Mouse (Mus musculus) lung, postnatal 0 days (tissue): ENCODE results near the gene Rbms2. TPM values are rescaled to one million over a fixed set of nuclear protein-coding genes. Genes with fewer than 3 reads are reported as not detected.
A peak's percentile ranks its signal among the peaks of the same experiment; 100 is the strongest.

Experiments
- ATAC-seq: fragments of 200-750 bp; cut with Nextera tagmentation; 2 replicates; pipeline ENCODE4 v1.8.0; 2017; ENCODE audit warnings: moderate library complexity
- DNase-seq: peaks from one replicate; pipeline ENCODE4 v3.0.0-alpha.2; 2016; ENCODE audit warnings: low spot score
- H3K27ac ChIP-seq: fragments of 300-500 bp; sonication (generic); 2 replicates; pipeline ENCODE4 v1.5.1; 2014; ENCODE audit warnings: antibody characterized with exemption, mild to moderate bottlenecking, low read length, mixed read lengths
- H3K27me3 ChIP-seq: fragments of 300-500 bp; sonication (generic); replicated peaks from 2 replicates; pipeline ENCODE4 v1.6.1; 2014; ENCODE audit warnings: low read length, mixed read lengths; ENCODE audit not compliant: insufficient read depth
- H3K36me3 ChIP-seq: fragments of 300-500 bp; sonication (generic); 2 replicates; pipeline ENCODE4 v1.6.1; 2014; ENCODE audit warnings: low read length, mixed read lengths; ENCODE audit not compliant: insufficient read depth
- H3K4me1 ChIP-seq: fragments of 300-500 bp; sonication (generic); 2 replicates; pipeline ENCODE4 v1.6.1; 2014; ENCODE audit warnings: antibody characterized with exemption, low read depth, low read length, mixed read lengths; ENCODE audit not compliant: insufficient read depth
- H3K4me2 ChIP-seq: fragments of 300-500 bp; sonication (generic); replicated peaks from 2 replicates; pipeline ENCODE4 v1.6.1; 2014; ENCODE audit warnings: low read depth, mild to moderate bottlenecking, low read length, moderate library complexity, mixed read lengths
- H3K4me3 ChIP-seq: fragments of 300-500 bp; sonication (generic); 2 replicates; pipeline ENCODE4 v1.5.1; 2014; ENCODE audit warnings: low read depth, low read length
- H3K9ac ChIP-seq: fragments of 300-500 bp; sonication (generic); replicated peaks from 2 replicates; pipeline ENCODE4 v1.6.1; 2014; ENCODE audit warnings: low read depth, mild to moderate bottlenecking
- H3K9me3 ChIP-seq: fragments of 300-500 bp; sonication (generic); 2 replicates; pipeline ENCODE4 v1.6.1; 2016; ENCODE audit warnings: low read length, mixed read lengths
- CTCF ChIP-seq: IDR thresholded peaks from 2 replicates; pipeline ENCODE4 v1.5.1; 2016; ENCODE audit warnings: antibody characterized with exemption, mild to moderate bottlenecking
- EP300 ChIP-seq: IDR thresholded peaks from 2 replicates; pipeline ENCODE4 v1.6.1; 2016; ENCODE audit warnings: antibody characterized with exemption, mild to moderate bottlenecking, control low read depth
- WGBS: fragments of 180-500 bp; shearing (Covaris S2); extraction: QIAGEN DNeasy Blood & Tissue Kit; methylation state at CpG from one replicate; pipeline ENCODE4 v1.1.7; 2014; 5-methylcytosine and 5-hydroxymethylcytosine counted together
- microRNA counts: library from miRNA; unstranded; fragments of <30 nt; microRNA quantifications from one replicate; lab custom pipeline; 2015
- microRNA-seq: library from miRNA; unstranded; fragments of <30 nt; microRNA quantifications from one replicate; pipeline ENCODE4, GENCODE M21; 2016
- polyA plus RNA-seq: library from polyadenylated mRNA; unstranded; fragments of >200 nt; fragmentation: Nextera tagmentation; extraction: Ambion mirVana; gene quantifications from 2 replicates; pipeline ENCODE4 v1.2.1, GENCODE M21; 2015

Rbms2 gene
- polyA plus RNA-seq, 1 experiment from 2014 or later = 28.3 TPM

GRCm38 (mm10) chr10:128086391-128086790 is 93.7 kb downstream of the Rbms2 start:
- no peak overlapping the region for H3K4me2 ChIP-seq
- H3K4me1 ChIP-seq = peaks cover 11% of the 10 kb centered on the region
- DNase-seq = peak; percentile 65
- H3K9me3 ChIP-seq = no peaks in the 10 kb centered on the region
- H3K36me3 ChIP-seq = peaks cover 47% of the 10 kb centered on the region
- no peak for ATAC-seq
- WGBS = 70% methylated on average over 6 of the region's 6 CpGs
- H3K4me3 ChIP-seq = no peak overlapping the region
- no peak overlapping the region for H3K9ac ChIP-seq
- H3K27ac ChIP-seq = no peak overlapping the region
- H3K27me3 ChIP-seq = no peaks in the 10 kb centered on the region
- TF ChIP-seq EP300 (no peak), CTCF (peak; percentile 75)

- no peaks in the 10 kb centered on the region for H3K9me3 ChIP-seq
- H3K27me3 ChIP-seq = no peaks in the 10 kb centered on the region
- peaks cover 36% of the 10 kb centered on the region for H3K36me3 ChIP-seq
- peak overlapping the region; percentile 96 for H3K4me3 ChIP-seq
- no peak for ATAC-seq
- peak overlapping the region; percentile 83 for H3K27ac ChIP-seq
- TF ChIP-seq EP300 (no peak), CTCF (no peak)
- peak overlapping the region; percentile 87 for H3K4me2 ChIP-seq
- 0% methylated on average over 3 of the region's 3 CpGs for WGBS
- peak; percentile 29 for DNase-seq
- H3K9ac ChIP-seq = peak overlapping the region; percentile 95
- H3K4me1 ChIP-seq = peaks cover 11% of the 10 kb centered on the region
Measured at GRCm38 (mm10) chr10:128084160-128084559, 95.9 kb downstream of the Rbms2 start.

DNA sequence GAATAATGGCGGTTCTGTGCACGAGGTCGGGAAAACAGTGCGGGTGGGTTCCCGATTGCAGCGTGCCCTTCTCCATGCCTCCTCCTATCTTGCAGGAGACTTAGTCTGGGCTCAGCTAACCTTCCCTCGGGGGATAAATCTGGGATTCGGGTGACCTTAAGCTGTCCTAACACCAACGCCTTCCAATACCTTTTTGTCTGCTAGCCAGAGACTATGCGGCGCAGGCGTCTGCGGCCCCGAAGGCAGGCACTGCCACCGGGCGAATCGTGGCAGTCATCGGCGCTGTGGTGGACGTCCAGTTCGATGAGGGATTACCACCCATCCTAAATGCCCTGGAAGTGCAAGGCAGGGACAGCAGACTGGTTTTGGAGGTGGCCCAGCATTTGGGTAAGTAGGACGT is 96.4 kb downstream of the Rbms2 start:
- H3K27me3 ChIP-seq = no peaks in the 10 kb centered on the region
- DNase-seq (no peak), ATAC-seq (0 out of 2 replicates have a peak, but pooled peaks have one; percentile 1)
- no peaks in the 10 kb centered on the region for H3K9me3 ChIP-seq
- WGBS = 0% methylated on average over 22 of the region's 22 CpGs
- peaks cover 31% of the 10 kb centered on the region for H3K36me3 ChIP-seq
- H3K4me2 ChIP-seq = peak overlapping the region; percentile 87
- H3K4me1 ChIP-seq = peaks cover 11% of the 10 kb centered on the region
- peak overlapping the region; percentile 96 for H3K4me3 ChIP-seq
- H3K27ac ChIP-seq = peak overlapping the region; percentile 83
- TF ChIP-seq EP300 = no peak
- TF ChIP-seq CTCF = no peak
- H3K9ac ChIP-seq = peak overlapping the region; percentile 95

- peak; percentile 99 for TF ChIP-seq EP300
- no peak for TF ChIP-seq CTCF
- Histone ChIP-seq H3K36me3 (peaks cover 24% of the 10 kb centered on the region), H3K27me3 (no peaks in the 10 kb centered on the region), H3K4me3 (peak within 1 kb of the TSS; percentile 96), H3K4me1 (peaks cover 11% of the 10 kb centered on the region), H3K27ac (peak within 1 kb of the TSS; percentile 83), H3K9me3 (no peaks in the 10 kb centered on the region), H3K9ac (peak within 1 kb of the TSS; percentile 95), H3K4me2 (peak within 1 kb of the TSS; percentile 87)
- WGBS = under 1% methylated on average over 34 of the region's 34 CpGs
- DNase-seq = peak; percentile 99
- peak; percentile 99 for ATAC-seq
Measured at GRCm38 (mm10) chr10:128082880-128083421, 97.1 kb downstream of the Rbms2 start, which contains the start of gene Atp5b. Gene Atp5b, plus strand, starts transcription at chr10:128083273.

GRCm38 (mm10) chr10:128082477-128082808 is 97.7 kb downstream of the Rbms2 start:
- DNase-seq (no peak), ATAC-seq (no peak)
- Histone ChIP-seq H3K27me3 (no peaks in the 10 kb centered on the region), H3K4me2 (peak overlapping the region; percentile 73), H3K36me3 (peaks cover 19% of the 10 kb centered on the region), H3K4me3 (peak overlapping the region; percentile 53), H3K27ac (peak overlapping the region; percentile 71), H3K9ac (peak overlapping the region; percentile 44), H3K9me3 (no peaks in the 10 kb centered on the region), H3K4me1 (peaks cover 11% of the 10 kb centered on the region)
- WGBS = 5% methylated on average over 9 of the region's 9 CpGs
- TF ChIP-seq EP300 = no peak
- TF ChIP-seq CTCF = no peak

DNA sequence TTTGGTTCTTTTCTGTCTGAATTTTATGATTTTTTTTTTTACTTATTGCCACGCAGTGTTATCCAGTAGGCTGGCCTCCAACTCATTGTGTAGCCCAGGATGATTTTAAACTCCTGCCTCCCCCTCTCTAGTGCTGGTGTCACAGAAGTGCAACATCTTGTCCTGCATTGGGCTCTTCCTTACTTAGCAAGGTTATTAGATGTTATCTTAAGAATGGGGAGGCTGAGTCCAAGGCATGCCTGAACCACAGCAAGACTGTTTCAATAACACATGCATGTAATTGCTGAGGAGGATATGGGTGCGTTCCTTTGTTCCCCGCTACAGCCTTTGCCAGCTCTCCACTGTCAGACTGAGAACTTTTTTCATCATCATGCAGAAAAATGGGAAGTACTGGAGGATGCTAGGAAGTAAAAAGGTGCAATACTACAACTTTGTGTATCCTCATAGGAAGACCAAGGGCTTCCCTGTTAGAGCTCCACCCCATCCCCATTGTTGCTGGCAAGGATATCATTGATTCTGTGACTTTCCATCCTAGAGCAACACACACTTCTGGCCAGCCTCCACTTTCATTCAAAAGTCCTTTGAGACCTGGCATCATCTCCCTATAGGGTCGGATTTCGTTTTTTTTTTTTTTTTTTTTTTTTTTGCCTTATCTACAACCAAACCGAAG is 98.2 kb downstream of the Rbms2 start:
- ATAC-seq (no peak), DNase-seq (peak; percentile 32)
- Histone ChIP-seq H3K27me3 (no peaks in the 10 kb centered on the region), H3K9me3 (no peaks in the 10 kb centered on the region), H3K9ac (no peak overlapping the region), H3K36me3 (peaks cover 18% of the 10 kb centered on the region), H3K27ac (no peak overlapping the region), H3K4me1 (peaks cover 11% of the 10 kb centered on the region), H3K4me3 (peak overlapping the region; percentile 53; the same call in 1 of the 2 replicates), H3K4me2 (peak overlapping the region; percentile 73)
- WGBS = 36% methylated on average over 6 of the region's 6 CpGs
- TF ChIP-seq EP300 (no peak), CTCF (no peak)

MicroRNA genes within 50 kb of the gene (microRNA counts, 519-probe panel; counts per million panel counts)
- microRNA mmu-miR-677 (lab: Ali Mortazavi, UCI) = not detected

Small RNAs within 50 kb of the gene (microRNA-seq; reads per million reads assigned to microRNA genes)
- gene Mir677 = 14.7 reads per million, percentile 27 among the genes with 10 or more reads in this experiment

Other genes with a start within 250 kb of the Rbms2 start
- gene Hsd17b6, start 172.7 kb downstream of the Rbms2 start, polyA plus RNA-seq = not detected in 2 replicates
- 9.3 and 9.5 TPM in 2 replicates for gene Prim1, start 165.1 kb downstream of the Rbms2 start, polyA plus RNA-seq
- gene Naca, start 144.7 kb downstream of the Rbms2 start, polyA plus RNA-seq = 445 and 456 TPM in 2 replicates
- gene Ptges3, start 121.3 kb downstream of the Rbms2 start, polyA plus RNA-seq = 239 and 259 TPM in 2 replicates
- 1,155 and 1,171 TPM in 2 replicates for gene Atp5b, start 97.0 kb downstream of the Rbms2 start, polyA plus RNA-seq
- gene Baz2a, start 88.7 kb downstream of the Rbms2 start, polyA plus RNA-seq = 11.2 and 11.4 TPM in 2 replicates
- gene Gls2, start 14.2 kb upstream of the Rbms2 start, polyA plus RNA-seq = 0.82 and 0.92 TPM in 2 replicates
- 16.0 and 16.9 TPM in 2 replicates for gene Spryd4, start 31.5 kb upstream of the Rbms2 start, polyA plus RNA-seq
- not detected in 2 replicates for gene Mip, start 45.5 kb upstream of the Rbms2 start, polyA plus RNA-seq
- gene Timeless, start 51.8 kb upstream of the Rbms2 start, polyA plus RNA-seq = 11.2 and 14.5 TPM in 2 replicates
- not detected in 2 replicates for gene Apon, start 73.8 kb upstream of the Rbms2 start, polyA plus RNA-seq
- not detected in 2 replicates for gene Apof, start 88.4 kb upstream of the Rbms2 start, polyA plus RNA-seq
- gene Stat2, start 90.3 kb upstream of the Rbms2 start, polyA plus RNA-seq = 11.8 and 13.4 TPM in 2 replicates
- 0.30 and 0.32 TPM in 2 replicates for gene Il23a, start 118.5 kb upstream of the Rbms2 start, polyA plus RNA-seq
- 19.0 and 20.2 TPM in 2 replicates for gene Pan2, start 123.0 kb upstream of the Rbms2 start, polyA plus RNA-seq
- 243 and 244 TPM in 2 replicates for gene Cnpy2, start 142.2 kb upstream of the Rbms2 start, polyA plus RNA-seq
- 85.4 and 85.8 TPM in 2 replicates for gene Cs, start 157.4 kb upstream of the Rbms2 start, polyA plus RNA-seq
- gene Coq10a, start 188.7 kb upstream of the Rbms2 start, polyA plus RNA-seq = 16.4 and 19.9 TPM in 2 replicates
- gene Ankrd52, start 196.8 kb upstream of the Rbms2 start, polyA plus RNA-seq = 4.2 and 4.9 TPM in 2 replicates
- 0.15 TPM in 1 of 2 replicates, not detected in the other for gene Slc39a5, start 220.9 kb upstream of the Rbms2 start, polyA plus RNA-seq
- 48.6 and 54.7 TPM in 2 replicates for gene Nabp2, start 231.2 kb upstream of the Rbms2 start, polyA plus RNA-seq
- gene Rnf41, start 231.4 kb upstream of the Rbms2 start, polyA plus RNA-seq = 31.3 and 32.2 TPM in 2 replicates